Mouse (Mus musculus) heart, adult 2 months (tissue): ENCODE data around the gene Fer.

Source experiments
- CTCF ChIP-seq: fragments of 200-600 bp; IDR thresholded peaks from 2 replicates; pipeline ENCODE4 v1.8.1; 2022; ENCODE audit warnings: antibody characterized with exemption, mild to moderate bottlenecking, moderate library complexity
- POLR2A ChIP-seq: fragments of 200-500 bp; IDR thresholded peaks from 2 replicates; pipeline ENCODE4 v1.6.1; 2011; ENCODE audit warnings: mild to moderate bottlenecking, low read depth, low read length, control low read depth; ENCODE audit not compliant: insufficient read depth

DNA sequence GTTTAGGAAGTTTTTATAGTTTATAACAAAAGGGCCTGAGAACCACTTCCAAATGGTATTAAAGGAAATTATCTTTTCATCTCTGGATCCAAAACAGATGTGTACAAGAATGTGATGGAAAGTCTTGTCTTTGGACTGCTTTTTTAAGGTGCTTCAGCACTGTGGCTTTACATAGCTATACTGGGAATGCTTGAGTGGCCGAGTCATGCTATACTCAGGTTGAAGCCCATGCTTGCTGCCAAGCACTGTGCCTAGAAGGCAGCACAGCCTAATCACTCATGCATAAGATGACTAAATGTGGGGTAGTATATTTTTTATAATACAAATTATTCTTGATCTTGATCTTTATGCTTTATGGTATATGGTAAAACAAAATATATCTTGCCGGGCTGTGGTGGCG, 225.0 kb downstream of the Fer start:
- TF ChIP-seq POLR2A (no peak), CTCF (no peak)
